Mouse (Mus musculus) forebrain, postnatal 0 days (tissue): ENCODE measurements at regions not wholly inside any gene's neighbourhood (a gene's known extent, or its start where the extent isn't known, plus 50 kb on each side); places are given as distances from the start of the nearest gene placed in this dataset.

ENCODE experiments used
- ATAC-seq: fragments of 200-750 bp; cut with Nextera tagmentation; 2 replicates; pipeline ENCODE4 v1.8.0; 2017; ENCODE audit warnings: mild to moderate bottlenecking, moderate library complexity
- DNase-seq: peaks from one replicate; pipeline ENCODE4 v3.0.0-alpha.2; 2015
- H3K27ac ChIP-seq: fragments of 300-500 bp; sonication (generic); 2 replicates; pipeline ENCODE4 v1.5.1; 2014; ENCODE audit warnings: low read depth, mild to moderate bottlenecking, antibody characterized with exemption, low read length, moderate library complexity, mixed read lengths
- H3K27me3 ChIP-seq: fragments of 300-500 bp; sonication (generic); 2 replicates; pipeline ENCODE4 v1.6.1; 2014; ENCODE audit warnings: mild to moderate bottlenecking, low read length, mixed read lengths; ENCODE audit not compliant: insufficient read depth
- H3K36me3 ChIP-seq: fragments of 300-500 bp; sonication (generic); 2 replicates; pipeline ENCODE4 v1.6.1; 2014; ENCODE audit warnings: mild to moderate bottlenecking, moderate library complexity; ENCODE audit not compliant: insufficient read depth
- H3K4me1 ChIP-seq: fragments of 300-500 bp; sonication (generic); 2 replicates; pipeline ENCODE4 v1.6.1; 2014; ENCODE audit warnings: antibody characterized with exemption; ENCODE audit not compliant: insufficient read depth
- H3K4me2 ChIP-seq: fragments of 300-500 bp; sonication (generic); 2 replicates; pipeline ENCODE4 v1.6.1; 2014; ENCODE audit warnings: low read depth, mild to moderate bottlenecking, moderate library complexity
- H3K4me3 ChIP-seq: fragments of 300-500 bp; sonication (generic); 2 replicates; pipeline ENCODE4 v1.5.1; 2014; ENCODE audit warnings: low read depth, low read length, mixed read lengths
- H3K9ac ChIP-seq: fragments of 300-500 bp; sonication (generic); 2 replicates; pipeline ENCODE4 v1.6.1; 2014; ENCODE audit warnings: mild to moderate bottlenecking
- H3K9me3 ChIP-seq: fragments of 300-500 bp; sonication (generic); 2 replicates; pipeline ENCODE4 v1.6.1; 2016; ENCODE audit warnings: low read length
- CTCF ChIP-seq: sonication (generic); IDR thresholded peaks from 2 replicates; pipeline ENCODE4 v1.5.1; 2016; ENCODE audit warnings: antibody characterized with exemption, control low read depth, low read depth
- WGBS: fragments of 180-500 bp; shearing (Covaris S2); extraction: QIAGEN DNeasy Blood & Tissue Kit; methylation state at CpG from one replicate; pipeline ENCODE4 v1.1.7; 2014; 5-methylcytosine and 5-hydroxymethylcytosine counted together

DNA sequence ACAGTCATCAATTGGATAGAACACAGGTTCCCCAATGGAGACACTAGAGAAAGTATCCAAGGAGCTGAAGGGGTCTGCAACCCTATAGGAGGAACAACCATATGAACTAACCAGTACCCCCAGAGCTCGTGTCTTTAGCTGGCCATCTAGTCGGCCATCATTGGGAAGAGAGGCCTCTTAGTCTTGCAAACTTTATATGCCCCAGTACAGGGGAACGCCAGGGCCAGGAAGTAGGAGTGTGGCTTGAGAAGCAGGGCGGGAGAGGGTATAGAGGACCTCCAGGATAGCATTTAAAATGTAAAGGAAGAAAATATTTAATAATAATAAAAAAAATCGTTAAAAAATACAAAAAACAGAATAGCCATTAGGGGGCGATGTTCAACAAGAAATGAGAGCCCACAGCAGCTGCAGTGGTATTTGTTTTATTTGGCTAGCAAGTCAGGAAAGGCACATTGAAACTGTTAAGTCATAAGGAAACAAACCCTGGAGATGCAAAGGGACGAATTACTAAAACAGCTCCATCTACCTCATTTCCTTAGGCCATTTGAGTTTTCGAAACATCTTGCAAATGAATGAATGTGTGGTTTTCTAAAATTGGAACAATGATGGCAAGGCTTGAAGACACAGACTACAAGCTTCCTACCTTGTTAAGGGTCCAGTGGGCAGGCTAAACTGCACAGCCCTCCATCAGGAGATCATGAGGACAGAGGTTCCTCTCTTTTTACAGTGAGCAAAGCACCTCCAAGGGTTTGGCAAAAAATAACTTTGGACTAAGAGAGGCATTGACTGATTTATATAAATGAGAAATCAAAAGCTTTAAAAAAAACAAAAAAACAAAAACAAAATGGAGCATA is 350.7 kb upstream of the Rasa1 start:
- WGBS = 24% methylated on average over 8 of the region's 8 CpGs
- TF ChIP-seq CTCF = peak; percentile 61
- Histone ChIP-seq H3K36me3 (no peaks in the 10 kb centered on the region), H3K9ac (no peak overlapping the region), H3K4me1 (no peaks in the 10 kb centered on the region), H3K9me3 (no peaks in the 10 kb centered on the region), H3K27me3 (no peaks in the 10 kb centered on the region), H3K4me2 (no peak overlapping the region), H3K4me3 (no peak overlapping the region), H3K27ac (no peak overlapping the region)
- ATAC-seq = peak; percentile 74
- peak; percentile 71 for DNase-seq

DNA sequence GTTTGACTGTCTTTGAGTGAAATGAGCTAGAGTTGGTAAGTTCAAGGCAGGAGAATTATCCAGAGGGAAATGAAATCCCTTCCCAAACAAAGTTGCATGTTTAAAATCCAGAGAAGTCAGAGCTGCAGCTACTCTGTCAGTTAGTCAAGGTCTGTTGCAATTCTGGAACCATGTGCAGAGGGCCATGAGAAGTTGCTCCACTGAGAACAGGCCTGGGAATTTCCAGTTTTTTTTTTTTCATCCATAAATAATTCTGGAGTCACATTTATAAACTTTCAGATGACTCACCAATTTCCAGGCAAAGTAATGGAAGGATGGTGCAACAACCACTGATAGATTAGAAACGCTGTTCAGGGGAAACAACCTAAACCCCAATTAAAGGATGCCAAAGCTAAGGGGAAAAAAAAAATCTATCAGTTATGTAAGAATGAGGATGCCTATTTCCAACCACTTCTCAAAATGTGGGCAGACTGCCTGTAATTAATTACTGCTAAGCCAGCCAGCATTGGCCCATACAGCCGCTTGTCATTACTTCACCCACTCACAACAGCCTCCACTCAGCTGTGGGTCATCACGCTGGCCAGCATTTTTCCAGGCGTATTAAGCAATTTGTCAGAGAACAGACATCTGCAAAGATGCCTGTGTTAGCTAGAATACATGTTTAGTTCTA is 340.7 kb upstream of the Rasa1 start:
- Histone ChIP-seq H3K4me2 (no peak overlapping the region), H3K4me1 (no peaks in the 10 kb centered on the region), H3K36me3 (no peaks in the 10 kb centered on the region), H3K9me3 (no peaks in the 10 kb centered on the region), H3K27me3 (no peaks in the 10 kb centered on the region), H3K4me3 (no peak overlapping the region), H3K27ac (no peak overlapping the region), H3K9ac (no peak overlapping the region)
- peak; percentile 14 for DNase-seq
- whole genome bisulfite sequencing = 47% methylated on average over 4 of the region's 4 CpGs
- no peak for TF ChIP-seq CTCF
- ATAC-seq = peak; percentile 42; the same call in 1 of the 2 replicates
